Mouse (Mus musculus) intestine, embryonic 16.5 days (tissue): Measurements from ENCODE around the gene Tmcc3. TPM values are rescaled to one million over a fixed set of nuclear protein-coding genes. Genes with fewer than 3 reads are reported as not detected.
A peak's percentile ranks its signal among the peaks of the same experiment; 100 is the strongest.

Experiments
- ATAC-seq: fragments of 200-750 bp; cut with Nextera tagmentation; 2 replicates; pipeline ENCODE4 v1.8.0; 2017; ENCODE audit warnings: moderate TSS enrichment, moderate library complexity
- H3K27ac ChIP-seq: fragments of 300-500 bp; sonication (generic); 2 replicates; pipeline ENCODE4 v1.5.1; 2014; ENCODE audit warnings: mild to moderate bottlenecking, low read length
- H3K27me3 ChIP-seq: fragments of 300-500 bp; sonication (generic); replicated peaks from 2 replicates; pipeline ENCODE4 v1.6.1; 2014; ENCODE audit warnings: low read length, control low read depth, mixed read lengths; ENCODE audit not compliant: control insufficient read depth, insufficient read depth
- H3K36me3 ChIP-seq: fragments of 300-500 bp; sonication (generic); 2 replicates; pipeline ENCODE4 v1.6.1; 2014; ENCODE audit warnings: low read length, control low read depth; ENCODE audit not compliant: control insufficient read depth, insufficient read depth
- H3K4me1 ChIP-seq: fragments of 300-500 bp; sonication (generic); 2 replicates; pipeline ENCODE4 v1.6.1; 2014; ENCODE audit warnings: low read length, control low read depth, mixed read lengths; ENCODE audit not compliant: control insufficient read depth, insufficient read depth
- H3K4me2 ChIP-seq: fragments of 300-500 bp; sonication (generic); 2 replicates; pipeline ENCODE4 v1.6.1; 2014; ENCODE audit warnings: low read depth, low read length, control low read depth
- H3K4me3 ChIP-seq: fragments of 300-500 bp; sonication (generic); 2 replicates; pipeline ENCODE4 v1.5.1; 2014; ENCODE audit warnings: mild to moderate bottlenecking, low read length
- H3K9ac ChIP-seq: fragments of 300-500 bp; sonication (generic); 2 replicates; pipeline ENCODE4 v1.6.1; 2014; ENCODE audit warnings: low read depth, low read length
- H3K9me3 ChIP-seq: fragments of 300-500 bp; sonication (generic); 2 replicates; pipeline ENCODE4 v1.6.1; 2016; ENCODE audit warnings: low read length, control low read depth; ENCODE audit not compliant: control insufficient read depth
- WGBS: fragments of 180-500 bp; shearing (Covaris S2); extraction: QIAGEN DNeasy Blood & Tissue Kit; methylation state at CpG from one replicate; pipeline ENCODE4 v1.1.7; 2014; 5-methylcytosine and 5-hydroxymethylcytosine counted together
- polyA plus RNA-seq: library from polyadenylated mRNA; unstranded; fragments of >200 nt; fragmentation: Nextera tagmentation; extraction: Ambion mirVana; gene quantifications from 2 replicates; pipeline ENCODE4 v1.2.1, GENCODE M21; 2015

Gene Tmcc3
- polyA plus RNA-seq, 1 experiment from 2014 or later = 8.8 TPM

GRCm38 (mm10) chr10:94622281-94622680, 310.5 kb downstream of the Tmcc3 start:
- Histone ChIP-seq H3K27ac (no peak overlapping the region), H3K4me2 (no peak overlapping the region), H3K9me3 (no peaks in the 10 kb centered on the region), H3K4me1 (no peaks in the 10 kb centered on the region), H3K4me3 (no peak overlapping the region), H3K36me3 (no peaks in the 10 kb centered on the region), H3K9ac (no peak overlapping the region), H3K27me3 (peaks cover 3% of the 10 kb centered on the region; the same call in 1 of the 2 replicates)
- ATAC-seq = no peak
- WGBS = 36% methylated on average over 5 of the region's 5 CpGs

DNA sequence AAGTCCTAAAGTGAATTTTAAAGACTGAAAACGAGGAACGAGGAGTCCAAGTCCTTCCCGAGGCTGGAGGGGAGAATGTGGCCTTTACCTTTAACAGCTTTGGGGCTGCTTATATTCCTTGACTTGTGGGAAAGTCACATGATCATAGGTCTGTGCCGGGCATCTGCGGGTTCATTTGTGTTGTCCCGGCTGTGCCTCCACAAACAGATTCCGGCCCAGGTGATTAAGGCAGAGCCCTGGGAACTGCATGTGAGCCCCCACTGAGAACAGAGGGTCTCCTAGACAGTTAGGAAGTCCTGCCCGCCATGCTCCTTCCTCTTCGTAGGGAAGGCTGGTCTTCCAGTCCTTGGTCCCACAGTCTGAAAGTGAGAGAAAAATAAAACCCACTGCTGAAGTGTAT, 311.1 kb downstream of the Tmcc3 start:
- ATAC-seq = no peak
- Histone ChIP-seq H3K4me1 (no peaks in the 10 kb centered on the region), H3K4me3 (no peak overlapping the region), H3K4me2 (no peak overlapping the region), H3K36me3 (no peaks in the 10 kb centered on the region), H3K9ac (no peak overlapping the region), H3K27me3 (peaks cover 3% of the 10 kb centered on the region; the same call in 1 of the 2 replicates), H3K27ac (no peak overlapping the region), H3K9me3 (no peaks in the 10 kb centered on the region)
- WGBS = 38% methylated on average over 9 of the region's 9 CpGs

DNA sequence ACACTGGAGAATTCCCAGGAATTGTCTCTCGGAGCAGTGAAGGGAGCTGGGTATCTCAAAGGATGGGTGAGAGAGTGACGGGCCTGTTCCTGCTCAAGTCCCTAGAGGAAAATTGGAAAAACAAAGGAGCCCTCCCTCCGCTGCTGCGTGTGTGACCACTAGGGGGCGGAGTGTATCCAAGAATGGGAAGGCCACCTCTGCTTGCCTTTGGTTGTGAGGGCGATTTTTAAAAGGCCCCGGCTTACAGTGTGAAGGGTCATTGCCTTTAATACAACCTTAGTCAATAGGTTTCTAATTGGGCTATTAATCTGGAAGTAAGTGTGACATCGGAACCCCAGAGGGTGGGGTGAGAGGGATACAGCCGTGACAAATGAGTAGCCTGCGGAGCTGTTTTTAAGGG, 311.9 kb downstream of the Tmcc3 start:
- WGBS = 10% methylated on average over 10 of the region's 10 CpGs
- H3K9ac ChIP-seq = no peak overlapping the region
- peak; percentile 69; the same call in 1 of the 2 replicates for ATAC-seq

GRCm38 (mm10) chr10:94625036-94625435, 313.3 kb downstream of the Tmcc3 start:
- Histone ChIP-seq H3K9me3 (no peaks in the 10 kb centered on the region), H3K4me3 (no peak overlapping the region), H3K27me3 (peaks cover 3% of the 10 kb centered on the region; the same call in 1 of the 2 replicates), H3K4me2 (no peak overlapping the region), H3K9ac (no peak overlapping the region), H3K27ac (no peak overlapping the region), H3K36me3 (no peaks in the 10 kb centered on the region), H3K4me1 (no peaks in the 10 kb centered on the region)
- no peak for ATAC-seq
- WGBS = 84% methylated on average over 9 of the region's 9 CpGs

More for the DNA sequence above, 311.9 kb downstream of the Tmcc3 start:
- H3K9me3 ChIP-seq = no peaks in the 10 kb centered on the region
- peaks cover 3% of the 10 kb centered on the region; the same call in 1 of the 2 replicates for H3K27me3 ChIP-seq
- H3K4me3 ChIP-seq = no peak overlapping the region
- H3K27ac ChIP-seq = no peak overlapping the region
- no peaks in the 10 kb centered on the region for H3K36me3 ChIP-seq
- H3K4me1 ChIP-seq = no peaks in the 10 kb centered on the region
- no peak overlapping the region for H3K4me2 ChIP-seq

DNA sequence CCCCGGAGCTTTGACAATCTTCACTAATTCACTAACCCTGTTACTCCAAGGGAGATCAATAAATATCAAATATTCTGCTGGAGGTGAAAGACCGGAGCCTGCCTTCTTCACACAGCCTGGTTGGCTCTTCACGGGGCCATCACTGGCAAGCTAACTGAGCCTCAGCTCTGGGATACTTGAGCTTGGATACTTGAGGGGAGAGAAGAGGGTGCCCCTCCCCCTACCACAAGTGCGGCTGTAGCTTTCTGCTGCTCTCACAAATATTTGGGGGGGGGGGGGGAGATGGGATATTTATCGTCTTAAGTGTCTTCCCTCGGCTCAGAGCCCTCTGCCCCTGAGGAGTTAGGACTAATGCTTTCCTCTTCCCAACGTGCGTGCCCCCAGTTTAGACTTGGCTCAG, 313.9 kb downstream of the Tmcc3 start:
- no peak overlapping the region for H3K9ac ChIP-seq
- ATAC-seq = no peak
- WGBS = 55% methylated on average over 8 of the region's 8 CpGs
- H3K9me3 ChIP-seq = no peaks in the 10 kb centered on the region
- H3K27me3 ChIP-seq = peaks cover 3% of the 10 kb centered on the region; the same call in 1 of the 2 replicates
- H3K4me3 ChIP-seq = no peak overlapping the region
- H3K27ac ChIP-seq = no peak overlapping the region
- H3K4me1 ChIP-seq = no peaks in the 10 kb centered on the region
- no peaks in the 10 kb centered on the region for H3K36me3 ChIP-seq
- H3K4me2 ChIP-seq = no peak overlapping the region

DNA sequence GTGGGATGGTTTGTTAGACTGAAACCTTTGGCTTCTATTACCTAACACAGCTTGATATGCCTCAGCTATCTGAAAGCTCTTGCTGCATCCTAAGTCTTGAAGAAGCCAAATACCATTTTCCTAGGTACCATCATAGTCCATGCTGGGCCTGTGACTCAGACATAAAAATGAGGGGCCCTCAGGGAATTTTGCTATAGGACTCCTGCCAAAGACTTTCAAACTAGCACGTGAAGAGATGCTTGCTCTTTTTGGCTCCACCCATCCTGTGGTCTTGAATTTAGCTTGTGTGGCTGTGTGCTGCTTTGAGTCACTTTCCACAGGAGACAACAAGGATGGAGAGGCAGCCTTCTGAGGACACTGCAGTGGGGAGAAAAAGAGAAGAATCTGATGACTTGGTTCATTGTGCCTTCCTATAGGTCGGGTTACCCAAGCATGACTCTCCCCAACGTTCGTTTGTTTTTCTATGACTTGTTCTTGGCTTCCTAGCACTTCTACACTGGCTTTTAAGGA, 319.1 kb downstream of the Tmcc3 start:
- WGBS = 71% methylated on average over 4 of the region's 4 CpGs
- no peak overlapping the region for H3K9ac ChIP-seq
- H3K36me3 ChIP-seq = no peaks in the 10 kb centered on the region
- H3K4me3 ChIP-seq = no peak overlapping the region
- H3K27ac ChIP-seq = no peak overlapping the region
- no peaks in the 10 kb centered on the region for H3K4me1 ChIP-seq
- ATAC-seq = no peak
- no peak overlapping the region for H3K4me2 ChIP-seq
- no peaks in the 10 kb centered on the region for H3K27me3 ChIP-seq
- no peaks in the 10 kb centered on the region for H3K9me3 ChIP-seq

DNA sequence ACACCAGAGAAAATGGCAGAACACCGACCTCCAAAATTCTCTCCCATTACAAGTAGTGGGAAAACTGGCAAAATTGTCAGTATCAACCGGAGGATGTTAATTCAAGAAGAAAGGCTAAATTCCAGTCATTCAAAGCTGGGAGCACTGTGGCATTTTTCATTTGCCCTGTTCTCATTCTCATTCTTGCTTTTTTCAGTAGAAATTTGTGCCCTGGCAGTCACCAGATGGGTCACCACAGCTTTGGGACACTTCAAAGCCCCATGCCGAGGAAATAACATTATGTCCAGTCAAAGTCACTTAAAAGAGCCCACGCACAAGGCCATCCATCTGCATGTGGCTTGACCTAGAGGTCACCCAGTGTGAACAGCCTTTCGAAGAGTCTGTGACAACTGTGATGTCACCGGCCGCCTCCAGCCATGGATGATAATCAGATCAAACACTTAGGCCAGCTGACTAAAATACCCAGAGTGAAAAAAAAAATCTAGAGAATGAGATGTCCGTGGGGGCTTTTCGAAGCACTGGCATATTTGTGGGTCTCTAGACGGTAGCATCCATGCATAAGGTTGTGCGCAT, 319.9 kb downstream of the Tmcc3 start:
- Histone ChIP-seq H3K27ac (no peak overlapping the region), H3K9ac (no peak overlapping the region), H3K36me3 (no peaks in the 10 kb centered on the region), H3K4me3 (no peak overlapping the region), H3K27me3 (no peaks in the 10 kb centered on the region), H3K4me1 (no peaks in the 10 kb centered on the region), H3K9me3 (no peaks in the 10 kb centered on the region), H3K4me2 (no peak overlapping the region)
- ATAC-seq = no peak
- WGBS = 79% methylated on average over 11 of the region's 11 CpGs

DNA sequence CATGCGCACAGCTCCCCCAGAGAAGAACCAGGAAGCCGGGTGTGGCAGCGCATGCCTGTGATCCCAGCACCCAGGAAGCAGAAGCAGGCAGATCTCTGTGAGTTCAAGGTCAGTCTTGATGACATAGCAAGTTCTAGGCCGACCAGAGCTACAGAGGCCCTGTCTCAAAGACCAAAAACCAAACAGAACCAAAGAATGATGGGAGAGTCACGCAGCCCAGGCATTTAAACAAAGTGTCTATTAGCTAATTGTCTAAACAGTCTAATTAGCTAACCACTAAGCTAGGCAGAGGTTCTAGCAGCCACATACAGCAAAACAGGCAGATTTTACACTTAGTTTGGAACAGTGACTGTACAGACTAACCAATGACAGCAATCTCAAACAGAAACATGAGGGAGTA, 320.5 kb downstream of the Tmcc3 start:
- Histone ChIP-seq H3K9ac (no peak overlapping the region), H3K27me3 (no peaks in the 10 kb centered on the region), H3K4me1 (no peaks in the 10 kb centered on the region), H3K4me2 (no peak overlapping the region), H3K27ac (no peak overlapping the region), H3K36me3 (no peaks in the 10 kb centered on the region), H3K9me3 (no peaks in the 10 kb centered on the region), H3K4me3 (no peak overlapping the region)
- no peak for ATAC-seq
- 89% methylated on average over 5 of the region's 5 CpGs for WGBS

- Histone ChIP-seq H3K4me1 (no peaks in the 10 kb centered on the region), H3K4me3 (no peak overlapping the region), H3K9ac (no peak overlapping the region), H3K9me3 (no peaks in the 10 kb centered on the region), H3K27me3 (no peaks in the 10 kb centered on the region), H3K4me2 (no peak overlapping the region), H3K27ac (no peak overlapping the region), H3K36me3 (no peaks in the 10 kb centered on the region)
- WGBS = 85% methylated on average over 5 of the region's 5 CpGs
- ATAC-seq = no peak
Measured at GRCm38 (mm10) chr10:94638599-94638998, 326.9 kb downstream of the Tmcc3 start.

- 74% methylated on average over 5 of the region's 5 CpGs for WGBS
- no peak for ATAC-seq
- Histone ChIP-seq H3K9me3 (no peaks in the 10 kb centered on the region), H3K4me2 (no peak overlapping the region), H3K27ac (no peak overlapping the region), H3K4me3 (no peak overlapping the region), H3K4me1 (no peaks in the 10 kb centered on the region), H3K27me3 (no peaks in the 10 kb centered on the region), H3K36me3 (no peaks in the 10 kb centered on the region), H3K9ac (no peak overlapping the region)
Measured at GRCm38 (mm10) chr10:94639281-94639680, 327.5 kb downstream of the Tmcc3 start.
